Mouse (Mus musculus) central nervous system, embryonic 14 days (tissue): ENCODE data around the gene Plek2. TPM values are rescaled to one million over a fixed set of nuclear protein-coding genes. Genes with fewer than 3 reads are reported as not detected.

Source experiments
- polyA plus RNA-seq: library from polyadenylated mRNA; depleted of rRNA; stranded (reverse); fragments of >200 nt; gene quantifications from 2 replicates; pipeline ENCODE4 v1.2.3, GENCODE M21; 2012; rRNA removed

Plek2 gene
- 0.41 and 0.85 TPM in 2 replicates for polyA plus RNA-seq

GRCm38 (mm10) chr12:78906707-78907162 is at the start of gene Plek2:
Gene Plek2, minus strand, starts transcription at chr12:78906964.

DNA sequence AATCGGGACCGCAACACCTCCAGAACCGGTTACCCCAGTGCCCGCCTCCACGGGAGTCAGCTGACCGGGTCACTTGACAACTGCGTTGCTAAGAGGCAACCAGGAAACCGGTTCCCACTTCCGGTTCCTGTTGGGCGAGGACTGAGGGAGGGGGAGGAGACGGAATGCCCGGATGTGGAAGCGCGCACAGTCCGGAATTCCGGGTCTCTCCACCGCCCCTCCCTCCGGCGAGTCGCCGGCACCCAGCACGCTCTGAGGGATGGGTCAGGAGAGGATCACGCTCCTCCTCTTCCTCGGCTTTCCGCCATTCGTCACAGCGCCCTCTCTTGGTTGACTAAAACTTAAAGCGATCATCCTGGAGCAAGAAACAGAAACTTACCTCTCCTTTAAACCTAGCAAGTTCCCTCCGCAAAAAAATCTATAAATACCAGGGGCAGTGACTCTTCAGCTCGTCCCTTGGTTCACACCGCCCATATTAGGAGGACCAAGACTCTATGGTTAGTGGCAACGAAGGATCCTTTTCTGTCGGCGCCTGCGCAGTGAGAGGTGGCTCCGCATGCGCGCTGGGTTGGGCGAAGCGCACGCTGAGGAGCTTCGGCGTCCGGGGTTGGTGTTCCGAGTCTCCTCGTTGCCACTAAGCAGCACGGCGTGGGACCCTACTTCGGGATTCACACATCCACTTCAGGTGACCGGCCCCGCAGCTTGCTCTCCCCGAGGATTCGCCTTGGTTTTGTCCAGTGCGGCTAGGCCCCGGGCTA is 45.1 kb downstream of the Plek2 start, which contains the start of the genes Atp6v1d and Eif2s1:
TSS of gene Atp6v1d (minus strand) at position 143 of the 758 bp plus-strand sequence.
TSS of gene Eif2s1 (plus strand) at position 324 of the 758 bp plus-strand sequence.

Other genes with a start within 250 kb of the Plek2 start
- 0.36 TPM in 2 replicates for gene Fam71d, start 215.4 kb downstream of the Plek2 start, polyA plus RNA-seq
- gene Mpp5, start 158.1 kb downstream of the Plek2 start, polyA plus RNA-seq, result 7.5 and 7.8 TPM in 2 replicates
- 68.9 and 75.9 TPM in 2 replicates for gene Atp6v1d, start 45.3 kb downstream of the Plek2 start, polyA plus RNA-seq
- 50.4 and 57.5 TPM in 2 replicates for gene Eif2s1, start 45.1 kb downstream of the Plek2 start, polyA plus RNA-seq
- gene Tmem229b, start 100.7 kb upstream of the Plek2 start, polyA plus RNA-seq, result 52.8 and 55.1 TPM in 2 replicates
- gene Plekhh1, start 122.2 kb upstream of the Plek2 start, polyA plus RNA-seq, result 6.0 and 6.2 TPM in 2 replicates
- 16.5 and 16.9 TPM in 2 replicates for gene Pigh, start 182.7 kb upstream of the Plek2 start, polyA plus RNA-seq
- 13.0 and 13.8 TPM in 2 replicates for gene Arg2, start 223.8 kb upstream of the Plek2 start, polyA plus RNA-seq